Mouse (Mus musculus): ENCODE measurements around the gene Kctd10.

Gene Kctd10

GRCm38 (mm10) chr5:114380209-114381012 lies at the start of gene Kctd10, which contains the start of gene Ube3b:
TSS of gene Kctd10 (minus strand) at chr5:114380508.
TSS of gene Ube3b (plus strand) at chr5:114380607.
- peak; percentile 72 to 81 for DNase-seq (ENCODE audit: low spot score in 2 of 2)

- no peak for DNase-seq (ENCODE audit: low spot score in 2 of 2)
Measured at GRCm38 (mm10) chr5:114429781-114430180, 49.5 kb upstream of the Kctd10 start.

GRCm38 (mm10) chr5:114428621-114429020 lies 48.3 kb upstream of the Kctd10 start:
- no peak for DNase-seq (ENCODE audit: low spot score in 2 of 2)

- DNase-seq (ENCODE audit: low spot score in 2 of 2): no peak
Measured at GRCm38 (mm10) chr5:114426732-114427131, 46.4 kb upstream of the Kctd10 start.

- no peak for DNase-seq (ENCODE audit: low spot score in 2 of 2)
Measured at GRCm38 (mm10) chr5:114423961-114424360, 43.7 kb upstream of the Kctd10 start.

- DNase-seq (ENCODE audit: low spot score in 2 of 2): no peak
Measured at GRCm38 (mm10) chr5:114422591-114422990, 42.3 kb upstream of the Kctd10 start.

- DNase-seq (ENCODE audit: low spot score in 2 of 2): no peak
Measured at GRCm38 (mm10) chr5:114421561-114422298, 41.4 kb upstream of the Kctd10 start.

GRCm38 (mm10) chr5:114418541-114418940 lies 38.2 kb upstream of the Kctd10 start:
- DNase-seq (ENCODE audit: low spot score in 2 of 2): no peak

GRCm38 (mm10) chr5:114416855-114417254 lies 36.5 kb upstream of the Kctd10 start:
- peak in 1 of 2 experiments; percentile 35 for DNase-seq (ENCODE audit: low spot score in 2 of 2)

- no peak for DNase-seq (ENCODE audit: low spot score in 2 of 2)
Measured at GRCm38 (mm10) chr5:114415606-114416005, 35.3 kb upstream of the Kctd10 start.

- peak; percentile 13 to 32 for DNase-seq (ENCODE audit: low spot score in 2 of 2)
Measured at GRCm38 (mm10) chr5:114413067-114413735, 32.9 kb upstream of the Kctd10 start.

GRCm38 (mm10) chr5:114412361-114412998 lies 32.2 kb upstream of the Kctd10 start:
- no peak for DNase-seq (ENCODE audit: low spot score in 2 of 2)

- no peak for DNase-seq (ENCODE audit: low spot score in 2 of 2)
Measured at GRCm38 (mm10) chr5:114410429-114410828, 30.1 kb upstream of the Kctd10 start.

GRCm38 (mm10) chr5:114408846-114409245 lies 28.5 kb upstream of the Kctd10 start:
- DNase-seq (ENCODE audit: low spot score in 2 of 2): no peak

- DNase-seq (ENCODE audit: low spot score in 2 of 2): no peak
Measured at GRCm38 (mm10) chr5:114407810-114408209, 27.5 kb upstream of the Kctd10 start.

GRCm38 (mm10) chr5:114407269-114407668 lies 27.0 kb upstream of the Kctd10 start:
- no peak for DNase-seq (ENCODE audit: low spot score in 2 of 2)

GRCm38 (mm10) chr5:114406592-114406991 lies 26.3 kb upstream of the Kctd10 start:
- DNase-seq (ENCODE audit: low spot score in 2 of 2): no peak

GRCm38 (mm10) chr5:114393169-114393568 lies 12.9 kb upstream of the Kctd10 start:
- DNase-seq (ENCODE audit: low spot score in 2 of 2): no peak

GRCm38 (mm10) chr5:114384448-114384847 lies 4.1 kb upstream of the Kctd10 start:
- no peak for DNase-seq (ENCODE audit: low spot score in 2 of 2)

- peak in 1 of 2 experiments; percentile 31 for DNase-seq (ENCODE audit: low spot score in 2 of 2)
Measured at GRCm38 (mm10) chr5:114383184-114383904, 3.0 kb upstream of the Kctd10 start.

GRCm38 (mm10) chr5:114381013-114381351 lies 674 bp upstream of the Kctd10 start:
- DNase-seq (ENCODE audit: low spot score in 2 of 2): no peak

All from urinary bladder, postnatal 36 days (tissue).